Mouse (Mus musculus): ENCODE data around the gene Fam229b. TPM values are rescaled to one million over a fixed set of nuclear protein-coding genes. Genes with fewer than 3 reads are reported as not detected.

Fam229b gene
- polyA plus RNA-seq, 1 experiment from 2014 or later = 13.8 TPM

GRCm38 (mm10) chr10:39156719-39157118 lies 23.0 kb upstream of the Fam229b start:
- WGBS = 82% methylated on average over 5 of the region's 5 CpGs
- Histone ChIP-seq H3K9ac (replicated peaks; ENCODE audit: low read depth, low read length) (no peak overlapping the region), H3K36me3 (ENCODE audit: control insufficient read depth, insufficient read depth, low read length) (no peaks in the 10 kb centered on the region), H3K4me1 (ENCODE audit: control insufficient read depth, insufficient read depth, low read length) (0 out of 2 replicates have a peak, but pooled peaks cover 2% of the 10 kb centered on the region), H3K9me3 (ENCODE audit: control insufficient read depth, low read depth, low read length) (no peaks in the 10 kb centered on the region), H3K27ac (ENCODE audit: low read length) (no peak overlapping the region), H3K4me2 (replicated peaks; ENCODE audit: low read depth, low read length) (no peak overlapping the region), H3K27me3 (ENCODE audit: control insufficient read depth, insufficient read depth, low read length) (no peaks in the 10 kb centered on the region), H3K4me3 (ENCODE audit: low read depth, low read length) (no peak overlapping the region)
- ATAC-seq (ENCODE audit: insufficient number of reproducible peaks, insufficient read depth, low FRiP score, low read depth) = no peak

GRCm38 (mm10) chr10:39142216-39142615 lies 8.5 kb upstream of the Fam229b start:
- H3K9me3 ChIP-seq (ENCODE audit: control insufficient read depth, low read depth, low read length) = no peaks in the 10 kb centered on the region
- no peak overlapping the region for H3K4me2 ChIP-seq (replicated peaks; ENCODE audit: low read depth, low read length)
- H3K4me1 ChIP-seq (ENCODE audit: control insufficient read depth, insufficient read depth, low read length) = no peaks in the 10 kb centered on the region
- no peak overlapping the region for H3K27ac ChIP-seq (ENCODE audit: low read length)
- H3K9ac ChIP-seq (replicated peaks; ENCODE audit: low read depth, low read length) = no peak overlapping the region
- 85% methylated on average over 12 of the region's 12 CpGs for WGBS
- H3K4me3 ChIP-seq (ENCODE audit: low read depth, low read length) = no peak overlapping the region
- no peaks in the 10 kb centered on the region for H3K27me3 ChIP-seq (ENCODE audit: control insufficient read depth, insufficient read depth, low read length)
- H3K36me3 ChIP-seq (ENCODE audit: control insufficient read depth, insufficient read depth, low read length) = peaks cover 36% of the 10 kb centered on the region
- no peak for ATAC-seq (ENCODE audit: insufficient number of reproducible peaks, insufficient read depth, low FRiP score, low read depth)

- Histone ChIP-seq H3K27me3 (ENCODE audit: control insufficient read depth, insufficient read depth, low read length) (no peaks in the 10 kb centered on the region), H3K9ac (replicated peaks; ENCODE audit: low read depth, low read length) (no peak overlapping the region), H3K9me3 (ENCODE audit: control insufficient read depth, low read depth, low read length) (no peaks in the 10 kb centered on the region), H3K4me1 (ENCODE audit: control insufficient read depth, insufficient read depth, low read length) (no peaks in the 10 kb centered on the region), H3K4me2 (replicated peaks; ENCODE audit: low read depth, low read length) (no peak overlapping the region), H3K4me3 (ENCODE audit: low read depth, low read length) (no peak overlapping the region), H3K27ac (ENCODE audit: low read length) (no peak overlapping the region), H3K36me3 (ENCODE audit: control insufficient read depth, insufficient read depth, low read length) (peaks cover 34% of the 10 kb centered on the region)
- ATAC-seq (ENCODE audit: insufficient number of reproducible peaks, insufficient read depth, low FRiP score, low read depth) = no peak
- WGBS = 90% methylated on average over 2 of the region's 2 CpGs
Observed at GRCm38 (mm10) chr10:39141401-39141800, 7.7 kb upstream of the Fam229b start.

GRCm38 (mm10) chr10:39140843-39141242 lies 7.1 kb upstream of the Fam229b start:
- 51% methylated on average over 14 of the region's 14 CpGs for WGBS
- Histone ChIP-seq H3K9me3 (ENCODE audit: control insufficient read depth, low read depth, low read length) (no peaks in the 10 kb centered on the region), H3K27ac (ENCODE audit: low read length) (no peak overlapping the region), H3K4me2 (replicated peaks; ENCODE audit: low read depth, low read length) (no peak overlapping the region), H3K4me3 (ENCODE audit: low read depth, low read length) (no peak overlapping the region), H3K9ac (replicated peaks; ENCODE audit: low read depth, low read length) (no peak overlapping the region), H3K36me3 (ENCODE audit: control insufficient read depth, insufficient read depth, low read length) (peaks cover 36% of the 10 kb centered on the region), H3K27me3 (ENCODE audit: control insufficient read depth, insufficient read depth, low read length) (no peaks in the 10 kb centered on the region), H3K4me1 (ENCODE audit: control insufficient read depth, insufficient read depth, low read length) (no peaks in the 10 kb centered on the region)
- ATAC-seq (ENCODE audit: insufficient number of reproducible peaks, insufficient read depth, low FRiP score, low read depth) = no peak

GRCm38 (mm10) chr10:39138761-39139160 lies 5.0 kb upstream of the Fam229b start:
- ATAC-seq (ENCODE audit: insufficient number of reproducible peaks, insufficient read depth, low FRiP score, low read depth) = no peak
- no peak overlapping the region for H3K4me2 ChIP-seq (replicated peaks; ENCODE audit: low read depth, low read length)
- peaks cover 7% of the 10 kb centered on the region for H3K4me1 ChIP-seq (ENCODE audit: control insufficient read depth, insufficient read depth, low read length)
- H3K36me3 ChIP-seq (ENCODE audit: control insufficient read depth, insufficient read depth, low read length) = peaks cover 32% of the 10 kb centered on the region
- no peaks in the 10 kb centered on the region for H3K9me3 ChIP-seq (ENCODE audit: control insufficient read depth, low read depth, low read length)
- 87% methylated on average over 6 of the region's 6 CpGs for WGBS
- H3K9ac ChIP-seq (replicated peaks; ENCODE audit: low read depth, low read length) = no peak overlapping the region
- no peaks in the 10 kb centered on the region for H3K27me3 ChIP-seq (ENCODE audit: control insufficient read depth, insufficient read depth, low read length)
- no peak overlapping the region for H3K4me3 ChIP-seq (ENCODE audit: low read depth, low read length)
- no peak overlapping the region for H3K27ac ChIP-seq (ENCODE audit: low read length)

- Histone ChIP-seq H3K36me3 (ENCODE audit: control insufficient read depth, insufficient read depth, low read length) (peaks cover 27% of the 10 kb centered on the region), H3K27ac (ENCODE audit: low read length) (no peak overlapping the region), H3K4me1 (ENCODE audit: control insufficient read depth, insufficient read depth, low read length) (peaks cover 7% of the 10 kb centered on the region), H3K4me2 (replicated peaks; ENCODE audit: low read depth, low read length) (no peak overlapping the region), H3K9ac (replicated peaks; ENCODE audit: low read depth, low read length) (no peak overlapping the region), H3K9me3 (ENCODE audit: control insufficient read depth, low read depth, low read length) (no peaks in the 10 kb centered on the region), H3K27me3 (ENCODE audit: control insufficient read depth, insufficient read depth, low read length) (no peaks in the 10 kb centered on the region), H3K4me3 (ENCODE audit: low read depth, low read length) (no peak overlapping the region)
- ATAC-seq (ENCODE audit: insufficient number of reproducible peaks, insufficient read depth, low FRiP score, low read depth) = no peak
- 82% methylated on average over 3 of the region's 3 CpGs for WGBS
Observed at GRCm38 (mm10) chr10:39137766-39138165, 4.1 kb upstream of the Fam229b start.

- Histone ChIP-seq H3K9ac (replicated peaks; ENCODE audit: low read depth, low read length) (no peak overlapping the region), H3K36me3 (ENCODE audit: control insufficient read depth, insufficient read depth, low read length) (no peaks in the 10 kb centered on the region), H3K4me1 (ENCODE audit: control insufficient read depth, insufficient read depth, low read length) (no peaks in the 10 kb centered on the region), H3K4me3 (ENCODE audit: low read depth, low read length) (no peak overlapping the region), H3K27me3 (ENCODE audit: control insufficient read depth, insufficient read depth, low read length) (no peaks in the 10 kb centered on the region), H3K4me2 (replicated peaks; ENCODE audit: low read depth, low read length) (no peak overlapping the region), H3K9me3 (ENCODE audit: control insufficient read depth, low read depth, low read length) (no peaks in the 10 kb centered on the region), H3K27ac (ENCODE audit: low read length) (no peak overlapping the region)
- no peak for ATAC-seq (ENCODE audit: insufficient number of reproducible peaks, insufficient read depth, low FRiP score, low read depth)
- WGBS = 37% methylated on average over 4 of the region's 4 CpGs
Observed at GRCm38 (mm10) chr10:39121412-39121811, 12.3 kb downstream of the Fam229b start.

- no peak for ATAC-seq (ENCODE audit: insufficient number of reproducible peaks, insufficient read depth, low FRiP score, low read depth)
- Histone ChIP-seq H3K9me3 (ENCODE audit: control insufficient read depth, low read depth, low read length) (no peaks in the 10 kb centered on the region), H3K4me1 (ENCODE audit: control insufficient read depth, insufficient read depth, low read length) (no peaks in the 10 kb centered on the region), H3K36me3 (ENCODE audit: control insufficient read depth, insufficient read depth, low read length) (no peaks in the 10 kb centered on the region; the same call in 1 of the 2 replicates), H3K9ac (replicated peaks; ENCODE audit: low read depth, low read length) (no peak overlapping the region), H3K4me2 (replicated peaks; ENCODE audit: low read depth, low read length) (no peak overlapping the region), H3K27ac (ENCODE audit: low read length) (no peak overlapping the region), H3K27me3 (ENCODE audit: control insufficient read depth, insufficient read depth, low read length) (no peaks in the 10 kb centered on the region), H3K4me3 (ENCODE audit: low read depth, low read length) (no peak overlapping the region)
- 57% methylated on average over 4 of the region's 4 CpGs for WGBS
Observed at GRCm38 (mm10) chr10:39109489-39109874, 24.2 kb downstream of the Fam229b start.

GRCm38 (mm10) chr10:39108837-39109488 lies 24.8 kb downstream of the Fam229b start:
- ATAC-seq (ENCODE audit: insufficient number of reproducible peaks, insufficient read depth, low FRiP score, low read depth) = no peak
- H3K4me1 ChIP-seq (ENCODE audit: control insufficient read depth, insufficient read depth, low read length) = no peaks in the 10 kb centered on the region
- no peaks in the 10 kb centered on the region; the same call in 1 of the 2 replicates for H3K36me3 ChIP-seq (ENCODE audit: control insufficient read depth, insufficient read depth, low read length)
- no peaks in the 10 kb centered on the region for H3K27me3 ChIP-seq (ENCODE audit: control insufficient read depth, insufficient read depth, low read length)
- no peak overlapping the region for H3K4me2 ChIP-seq (replicated peaks; ENCODE audit: low read depth, low read length)
- H3K27ac ChIP-seq (ENCODE audit: low read length) = no peak overlapping the region
- no peaks in the 10 kb centered on the region for H3K9me3 ChIP-seq (ENCODE audit: control insufficient read depth, low read depth, low read length)
- no peak overlapping the region for H3K4me3 ChIP-seq (ENCODE audit: low read depth, low read length)
- WGBS = 58% methylated on average over 10 of the region's 10 CpGs
- H3K9ac ChIP-seq (replicated peaks; ENCODE audit: low read depth, low read length) = no peak overlapping the region

Measured in stomach, embryonic 14.5 days (tissue).